Mouse (Mus musculus) cortical plate, adult 2 months (tissue): ENCODE measurements at regions not wholly inside any gene's neighbourhood (a gene's known extent, or its start where the extent isn't known, plus 50 kb on each side); places are given as distances from the start of the nearest gene placed in this dataset.

Experiments used
- CTCF ChIP-seq: fragments of 200-500 bp; IDR thresholded peaks from 2 replicates; pipeline ENCODE4 v1.5.1; 2011; ENCODE audit warnings: mild to moderate bottlenecking, control low read depth, low read length; ENCODE audit not compliant: insufficient read depth; ENCODE audit errors: extremely low read depth
- POLR2A ChIP-seq: fragments of 200-500 bp; IDR thresholded peaks from 2 replicates; pipeline ENCODE4 v1.6.1; 2011; ENCODE audit warnings: mild to moderate bottlenecking, low read length, control low read depth; ENCODE audit not compliant: insufficient read depth; ENCODE audit errors: extremely low read depth

DNA sequence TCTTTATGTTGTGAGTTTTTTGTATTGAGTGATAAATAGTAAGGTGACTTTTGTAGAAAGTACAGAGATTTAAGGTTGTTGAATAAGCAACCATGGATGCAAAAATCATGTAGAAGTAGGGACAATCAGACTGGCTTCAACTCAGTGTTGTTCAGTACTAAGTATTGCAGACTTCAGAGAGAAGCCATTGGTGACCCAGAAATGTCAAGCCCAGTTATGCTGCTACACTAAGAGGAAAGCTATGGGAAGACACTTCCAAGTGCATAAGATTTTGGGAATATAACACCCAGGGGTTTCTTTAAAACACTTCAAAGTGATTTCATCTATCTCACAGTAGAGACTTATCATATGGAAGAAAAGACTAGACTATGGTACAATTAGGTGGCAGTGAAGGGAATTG, 154.8 kb upstream of the Tle4 start:
- no peak for TF ChIP-seq CTCF
- TF ChIP-seq POLR2A, result no peak
